Mouse (Mus musculus): Measurements from ENCODE around the gene Slc34a1. TPM values are rescaled to one million over a fixed set of nuclear protein-coding genes. Genes with fewer than 3 reads are reported as not detected.

The Slc34a1 gene
- 0.13 TPM in 1 of 2 replicates, not detected in the other for polyA plus RNA-seq (2012; rRNA removed)

GRCm38 (mm10) chr13:55398088-55398487 lies at the start of gene Slc34a1:
TSS of gene Slc34a1 (plus strand) at chr13:55398187.

GRCm38 (mm10) chr13:55362453-55363060 lies 35.4 kb upstream of the Slc34a1 start, which contains the start of gene Lman2:
TSS of gene Lman2 (minus strand) at chr13:55362783.

GRCm38 (mm10) chr13:55369531-55370114 lies 28.4 kb upstream of the Slc34a1 start, which contains the start of gene Rgs14:
TSS of gene Rgs14 (plus strand) at chr13:55369732.

GRCm38 (mm10) chr13:55414743-55415380 lies 16.9 kb downstream of the Slc34a1 start, which contains the start of gene Pfn3:
TSS of gene Pfn3 (minus strand) at chr13:55415232.

GRCm38 (mm10) chr13:55426613-55427012 lies 28.6 kb downstream of the Slc34a1 start, which contains the start of gene F12:
TSS of gene F12 (minus strand) at chr13:55426793.

GRCm38 (mm10) chr13:55444937-55445315 lies 46.9 kb downstream of the Slc34a1 start, which contains the start of gene Grk6:
TSS of gene Grk6 (plus strand) at chr13:55445072.

GRCm38 (mm10) chr13:55464027-55464884 lies 66.3 kb downstream of the Slc34a1 start, which contains the start of gene Prr7:
TSS of gene Prr7 (plus strand) at chr13:55464267.

Other genes with a start within 250 kb of the Slc34a1 start
- 1.5 TPM in 2 replicates for gene Fgfr4, start 245.5 kb upstream of the Slc34a1 start, polyA plus RNA-seq (2012; rRNA removed)
- gene Nsd1, start 188.4 kb upstream of the Slc34a1 start, polyA plus RNA-seq (2012; rRNA removed) = 36.5 and 38.0 TPM in 2 replicates
- 238 and 239 TPM in 2 replicates for gene Prelid1, start 77.7 kb upstream of the Slc34a1 start, polyA plus RNA-seq (2012; rRNA removed)
- gene Rab24, start 76.2 kb upstream of the Slc34a1 start, polyA plus RNA-seq (2012; rRNA removed) = 146 and 152 TPM in 2 replicates
- gene Mxd3, start 68.4 kb upstream of the Slc34a1 start, polyA plus RNA-seq (2012; rRNA removed) = 15.4 and 18.9 TPM in 2 replicates
- gene Lman2, start 35.4 kb upstream of the Slc34a1 start, polyA plus RNA-seq (2012; rRNA removed) = 47.5 and 48.6 TPM in 2 replicates
- gene Rgs14, start 28.5 kb upstream of the Slc34a1 start, polyA plus RNA-seq (2012; rRNA removed) = 2.0 and 2.5 TPM in 2 replicates
- gene Pfn3, start 17.0 kb downstream of the Slc34a1 start, polyA plus RNA-seq (2012; rRNA removed) = 1.2 and 1.4 TPM in 2 replicates
- gene F12, start 28.6 kb downstream of the Slc34a1 start, polyA plus RNA-seq (2012; rRNA removed) = 0.14 and 0.16 TPM in 2 replicates
- 75.3 and 78.3 TPM in 2 replicates for gene Grk6, start 46.9 kb downstream of the Slc34a1 start, polyA plus RNA-seq (2012; rRNA removed)
- 67.4 and 83.4 TPM in 2 replicates for gene Prr7, start 66.1 kb downstream of the Slc34a1 start, polyA plus RNA-seq (2012; rRNA removed)
- 586 and 690 TPM in 2 replicates for gene Dbn1, start 89.9 kb downstream of the Slc34a1 start, polyA plus RNA-seq (2012; rRNA removed)
- gene Pdlim7, start 115.5 kb downstream of the Slc34a1 start, polyA plus RNA-seq (2012; rRNA removed) = 105 and 118 TPM in 2 replicates
- gene Dok3, start 131.1 kb downstream of the Slc34a1 start, polyA plus RNA-seq (2012; rRNA removed) = 13.9 and 15.9 TPM in 2 replicates
- 90.3 and 94.8 TPM in 2 replicates for gene Ddx41, start 138.5 kb downstream of the Slc34a1 start, polyA plus RNA-seq (2012; rRNA removed)
- 137 and 144 TPM in 2 replicates for gene Fam193b, start 172.9 kb downstream of the Slc34a1 start, polyA plus RNA-seq (2012; rRNA removed)
- gene Tmed9, start 175.5 kb downstream of the Slc34a1 start, polyA plus RNA-seq (2012; rRNA removed) = 133 and 139 TPM in 2 replicates
- gene B4galt7, start 201.7 kb downstream of the Slc34a1 start, polyA plus RNA-seq (2012; rRNA removed) = 48.9 and 49.4 TPM in 2 replicates
- gene Caml, start 224.8 kb downstream of the Slc34a1 start, polyA plus RNA-seq (2012; rRNA removed) = 89.9 and 91.4 TPM in 2 replicates
- gene Ddx46, start 236.8 kb downstream of the Slc34a1 start, polyA plus RNA-seq (2012; rRNA removed) = 50.6 and 54.7 TPM in 2 replicates

Measured in central nervous system, embryonic 18 days (tissue).